Mouse (Mus musculus) left cerebral cortex, adult 8-10 months (tissue): ENCODE results near the gene Dhx35. TPM values are rescaled to one million over a fixed set of nuclear protein-coding genes. Genes with fewer than 3 reads are reported as not detected.

Source experiments
- DNase-seq, 2 experiments: peaks; one replicate each; pipeline ENCODE4 v3.0.0; 2022; ENCODE audit warnings: low spot score in 2 of 2
- total RNA-seq, 4 experiments: library from RNA; stranded (reverse); gene quantifications; 2 replicates each; pipeline ENCODE4 v1.2.4; 2022

The Dhx35 gene
- total RNA-seq, 4 experiments from 2014 or later: 18.5 to 24.0 (median 20.4) TPM

DNA sequence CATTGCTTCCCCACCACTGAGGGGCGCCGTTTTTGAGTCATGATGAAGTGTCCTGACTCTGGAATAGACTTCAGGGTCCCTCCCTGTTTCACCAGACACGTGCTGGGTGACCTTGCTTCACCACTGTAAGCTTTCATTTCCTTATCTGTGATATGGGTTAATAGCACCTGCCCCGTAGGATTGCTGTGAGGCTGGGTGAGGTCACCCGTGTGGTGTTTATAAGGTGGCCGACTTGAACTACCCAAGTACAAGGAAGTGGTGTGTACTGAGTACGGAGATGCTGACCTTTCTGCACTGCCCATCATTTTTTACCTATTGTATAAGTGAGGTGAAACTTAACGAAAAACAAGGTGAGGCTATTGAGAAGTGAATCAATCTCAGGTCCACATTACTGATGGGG is 9.0 kb downstream of the Dhx35 start:
- DNase-seq: no peak

- no peak for DNase-seq
Measured at GRCm38 (mm10) chr2:158815686-158816085, 21.1 kb downstream of the Dhx35 start.

- DNase-seq: no peak
Measured at GRCm38 (mm10) chr2:158816239-158816638, 21.6 kb downstream of the Dhx35 start.

- no peak for DNase-seq
Measured at GRCm38 (mm10) chr2:158817708-158818107, 23.1 kb downstream of the Dhx35 start.

DNA sequence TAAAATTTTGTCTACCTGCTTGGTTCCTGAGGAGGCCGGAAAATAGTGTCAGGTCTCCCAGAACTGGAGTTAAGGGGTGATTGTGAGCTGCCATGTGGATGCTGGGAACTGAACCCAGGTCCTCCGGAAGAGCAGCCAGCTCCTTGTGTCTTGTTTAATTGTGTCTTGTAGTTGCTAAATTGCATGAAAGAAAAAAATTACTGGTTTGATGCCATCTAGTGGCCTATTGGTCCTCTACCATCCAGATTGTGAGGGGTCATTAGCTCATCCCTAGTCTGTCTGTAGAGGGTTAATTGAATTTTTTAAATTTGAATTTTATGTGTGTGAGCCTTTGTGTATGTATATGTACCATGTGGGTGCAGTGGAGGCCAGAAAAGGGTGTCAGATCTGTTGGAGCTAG is 33.5 kb downstream of the Dhx35 start:
- no peak for DNase-seq

DNA sequence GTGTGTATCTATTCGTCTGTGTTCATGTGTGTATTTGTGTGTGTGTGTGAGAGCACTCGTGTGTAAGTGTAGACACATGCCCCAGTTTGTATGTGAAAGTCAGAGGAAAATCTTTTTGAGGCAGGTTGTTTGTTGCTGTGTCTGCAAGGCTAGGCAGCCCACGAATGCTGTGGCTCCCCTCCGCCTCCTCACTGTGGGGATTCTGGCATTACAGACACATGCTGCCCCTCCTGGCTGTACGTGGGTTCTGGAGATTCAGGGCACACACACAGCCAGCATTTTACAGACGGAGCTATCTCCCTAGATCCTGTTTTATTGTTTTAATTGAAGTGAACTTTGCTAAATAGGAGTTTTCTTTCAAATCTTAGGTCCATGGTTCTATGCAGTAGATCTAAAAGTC is 35.1 kb downstream of the Dhx35 start:
- DNase-seq: no peak

DNA sequence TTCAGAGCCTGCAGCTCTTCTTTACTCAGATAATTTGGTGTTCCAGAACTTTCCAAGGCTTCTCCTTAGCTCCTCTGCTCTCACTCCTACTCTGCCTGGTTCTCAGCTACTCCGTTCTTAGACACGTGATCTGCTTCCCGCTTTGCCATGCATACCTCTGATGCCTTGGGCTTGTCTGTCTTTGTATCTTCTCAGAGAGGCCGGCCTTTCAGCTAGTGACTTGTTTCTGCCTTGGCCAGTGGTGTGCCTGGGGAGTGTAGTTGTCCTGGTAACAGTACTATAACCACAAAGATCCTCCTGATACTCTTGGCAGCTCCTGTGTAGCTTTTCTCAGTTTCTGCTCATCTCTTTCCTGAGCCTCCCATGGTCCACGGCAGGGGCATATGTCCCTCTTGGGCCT is 38.6 kb downstream of the Dhx35 start:
- DNase-seq: no peak

- no peak for DNase-seq
Measured at GRCm38 (mm10) chr2:158833645-158834044, 39.0 kb downstream of the Dhx35 start.

- no peak for DNase-seq
Measured at GRCm38 (mm10) chr2:158843287-158843686, 48.7 kb downstream of the Dhx35 start.

GRCm38 (mm10) chr2:158845031-158845430 is 50.4 kb downstream of the Dhx35 start:
- DNase-seq: no peak

- DNase-seq: no peak
Measured at GRCm38 (mm10) chr2:158846208-158846607, 51.6 kb downstream of the Dhx35 start.

GRCm38 (mm10) chr2:158847991-158848390 is 53.4 kb downstream of the Dhx35 start:
- DNase-seq: no peak

GRCm38 (mm10) chr2:158849416-158849815 is 54.8 kb downstream of the Dhx35 start:
- no peak for DNase-seq

DNA sequence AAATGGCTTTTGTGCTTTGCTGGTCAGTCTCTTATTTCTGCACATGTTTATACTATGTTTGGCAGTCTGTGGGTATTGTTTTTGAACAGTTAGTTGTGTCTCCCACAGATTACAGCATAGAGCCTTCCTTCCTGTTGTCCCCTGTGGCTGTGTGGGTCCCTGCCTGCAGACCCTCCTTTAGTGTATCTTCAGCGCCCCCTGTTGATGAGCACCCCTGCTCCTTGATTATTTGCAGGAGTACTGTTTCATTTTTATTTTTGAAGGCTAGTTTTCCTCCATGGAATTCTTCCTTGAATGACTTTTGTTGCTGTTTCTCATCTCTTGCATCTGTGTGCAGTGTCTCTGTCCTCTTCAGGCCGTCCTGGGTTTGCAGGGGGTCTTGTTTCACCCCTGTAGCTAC is 58.0 kb downstream of the Dhx35 start:
- no peak for DNase-seq

DNA sequence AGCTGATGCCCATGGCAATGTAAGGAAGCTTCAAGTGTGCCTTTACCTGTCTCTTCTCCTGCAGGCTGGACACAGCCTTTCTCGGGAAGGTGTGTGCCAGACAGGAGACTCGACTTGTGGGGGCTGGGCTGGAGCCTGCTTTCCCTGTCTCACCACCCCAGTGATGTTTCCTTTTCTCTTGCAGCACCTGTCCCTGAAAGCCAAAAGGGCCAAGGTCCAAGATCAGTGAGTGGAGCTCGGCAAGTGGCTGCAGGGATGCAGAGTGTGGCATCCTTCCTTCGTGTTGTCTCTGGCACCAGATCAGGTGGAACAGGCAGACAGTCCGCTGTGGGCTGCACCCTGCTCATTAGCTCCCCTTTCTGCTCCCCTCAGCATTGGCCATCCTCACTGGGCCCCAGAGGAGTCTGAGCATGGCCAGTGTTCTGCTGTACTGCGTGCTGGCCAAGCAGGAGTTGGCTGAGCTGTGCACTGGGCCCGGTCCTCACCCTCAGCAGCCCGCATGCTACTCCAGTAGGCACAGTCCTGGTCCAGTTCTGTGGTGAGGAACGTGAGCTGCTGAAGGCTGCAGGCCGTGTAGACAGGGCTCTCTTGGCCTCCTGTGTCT is 62.4 kb downstream of the Dhx35 start:
- no peak for DNase-seq

DNA sequence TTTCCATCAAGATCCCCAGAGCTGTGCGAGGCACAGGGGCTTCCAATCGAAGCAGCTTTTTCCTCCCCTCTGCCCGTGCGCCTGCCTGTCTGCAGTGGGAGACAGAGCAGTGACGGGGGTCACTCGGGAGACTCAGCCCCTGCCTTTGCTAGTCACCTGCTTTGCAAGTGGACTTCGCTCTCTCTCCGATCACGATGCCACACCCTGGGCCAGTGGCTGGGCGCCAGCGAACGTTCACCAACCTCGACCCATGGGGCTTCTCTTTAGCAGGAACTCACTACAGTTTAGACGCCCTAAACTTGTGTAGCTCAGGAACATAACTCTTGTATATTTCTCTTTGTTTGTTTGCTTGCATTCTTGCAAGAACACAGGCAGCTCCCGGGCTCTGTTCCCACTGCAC is 63.0 kb downstream of the Dhx35 start:
- DNase-seq: no peak

GRCm38 (mm10) chr2:158861115-158861514 is 66.5 kb downstream of the Dhx35 start:
- no peak for DNase-seq

- DNase-seq: peak; percentile 31 to 45
Measured at GRCm38 (mm10) chr2:158863341-158864125, 68.9 kb downstream of the Dhx35 start.

- no peak for DNase-seq
Measured at GRCm38 (mm10) chr2:158864126-158864458, 69.5 kb downstream of the Dhx35 start.

- peak; percentile 54 to 86 for DNase-seq
Measured at GRCm38 (mm10) chr2:158865358-158865757, 70.8 kb downstream of the Dhx35 start.

GRCm38 (mm10) chr2:158886571-158886970 is 92.0 kb downstream of the Dhx35 start:
- no peak for DNase-seq

GRCm38 (mm10) chr2:158888531-158888930 is 93.9 kb downstream of the Dhx35 start:
- no peak for DNase-seq

DNA sequence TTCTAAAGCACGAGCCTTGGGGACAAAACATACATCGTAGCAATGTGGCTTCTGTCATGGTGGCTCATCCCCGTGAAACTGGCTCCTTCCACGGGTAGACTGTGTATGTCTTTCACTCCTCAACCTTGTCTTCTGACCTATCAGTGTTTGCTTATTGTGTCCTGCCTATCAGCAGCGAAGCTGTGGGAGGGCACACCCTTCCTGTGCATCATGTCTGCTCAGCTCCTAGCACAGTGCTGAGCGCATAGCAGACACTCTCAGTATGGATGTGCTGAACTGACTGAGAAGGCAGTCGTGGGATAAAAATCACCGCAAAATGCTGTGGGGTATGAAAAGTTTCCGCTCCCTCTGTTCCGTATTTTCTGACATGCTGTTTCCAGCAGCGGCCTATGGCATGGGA is 94.6 kb downstream of the Dhx35 start:
- no peak for DNase-seq
